Mouse (Mus musculus) midbrain, embryonic 11.5 days (tissue): Measurements from ENCODE around the gene Bnc1. TPM values are rescaled to one million over a fixed set of nuclear protein-coding genes. Genes with fewer than 3 reads are reported as not detected.

ENCODE experiments used
- ATAC-seq: fragments of 200-750 bp; cut with Nextera tagmentation; 2 replicates; pipeline ENCODE4 v1.8.0; 2017; ENCODE audit warnings: moderate TSS enrichment, moderate library complexity; ENCODE audit not compliant: low FRiP score
- DNase-seq: peaks from one replicate; pipeline ENCODE4 v3.0.0; 2015; ENCODE audit warnings: low spot score; ENCODE audit errors: missing footprints
- H3K27ac ChIP-seq: fragments of 300-500 bp; sonication (generic); 2 replicates; pipeline ENCODE4 v1.5.1; 2014; ENCODE audit warnings: low read depth, low read length
- H3K27me3 ChIP-seq: fragments of 300-500 bp; sonication (generic); 2 replicates; pipeline ENCODE4 v1.6.1; 2014; ENCODE audit warnings: mild to moderate bottlenecking, low read length, moderate library complexity, mixed read lengths; ENCODE audit not compliant: control insufficient read depth, insufficient read depth
- H3K36me3 ChIP-seq: fragments of 300-500 bp; sonication (generic); 2 replicates; pipeline ENCODE4 v1.6.1; 2014; ENCODE audit warnings: mild to moderate bottlenecking, low read length, moderate library complexity, mixed read lengths; ENCODE audit not compliant: control insufficient read depth, insufficient read depth
- H3K4me1 ChIP-seq: fragments of 300-500 bp; sonication (generic); 2 replicates; pipeline ENCODE4 v1.6.1; 2014; ENCODE audit warnings: low read length; ENCODE audit not compliant: control insufficient read depth, insufficient read depth
- H3K4me2 ChIP-seq: fragments of 300-500 bp; sonication (generic); 2 replicates; pipeline ENCODE4 v1.6.1; 2014; ENCODE audit warnings: mild to moderate bottlenecking, moderate library complexity
- H3K4me3 ChIP-seq: fragments of 300-500 bp; sonication (generic); 2 replicates; pipeline ENCODE4 v1.5.1; 2014; ENCODE audit warnings: low read depth, low read length
- H3K9ac ChIP-seq: fragments of 300-500 bp; sonication (generic); 2 replicates; pipeline ENCODE4 v1.6.1; 2014; ENCODE audit warnings: low read length
- H3K9me3 ChIP-seq: fragments of 300-500 bp; sonication (generic); 2 replicates; pipeline ENCODE4 v1.6.1; 2016; ENCODE audit warnings: low read length; ENCODE audit not compliant: control insufficient read depth
- WGBS: fragments of 180-500 bp; shearing (Covaris S2); extraction: QIAGEN DNeasy Blood & Tissue Kit; methylation state at CpG from one replicate; pipeline ENCODE4 v1.1.7; 2014; 5-methylcytosine and 5-hydroxymethylcytosine counted together
- polyA plus RNA-seq: library from polyadenylated mRNA; unstranded; fragments of >200 nt; fragmentation: Nextera tagmentation; extraction: Ambion mirVana; gene quantifications from 2 replicates; pipeline ENCODE4 v1.2.1, GENCODE M21; 2014

Bnc1 gene
- polyA plus RNA-seq = 0.32 and 0.44 TPM in 2 replicates

DNA sequence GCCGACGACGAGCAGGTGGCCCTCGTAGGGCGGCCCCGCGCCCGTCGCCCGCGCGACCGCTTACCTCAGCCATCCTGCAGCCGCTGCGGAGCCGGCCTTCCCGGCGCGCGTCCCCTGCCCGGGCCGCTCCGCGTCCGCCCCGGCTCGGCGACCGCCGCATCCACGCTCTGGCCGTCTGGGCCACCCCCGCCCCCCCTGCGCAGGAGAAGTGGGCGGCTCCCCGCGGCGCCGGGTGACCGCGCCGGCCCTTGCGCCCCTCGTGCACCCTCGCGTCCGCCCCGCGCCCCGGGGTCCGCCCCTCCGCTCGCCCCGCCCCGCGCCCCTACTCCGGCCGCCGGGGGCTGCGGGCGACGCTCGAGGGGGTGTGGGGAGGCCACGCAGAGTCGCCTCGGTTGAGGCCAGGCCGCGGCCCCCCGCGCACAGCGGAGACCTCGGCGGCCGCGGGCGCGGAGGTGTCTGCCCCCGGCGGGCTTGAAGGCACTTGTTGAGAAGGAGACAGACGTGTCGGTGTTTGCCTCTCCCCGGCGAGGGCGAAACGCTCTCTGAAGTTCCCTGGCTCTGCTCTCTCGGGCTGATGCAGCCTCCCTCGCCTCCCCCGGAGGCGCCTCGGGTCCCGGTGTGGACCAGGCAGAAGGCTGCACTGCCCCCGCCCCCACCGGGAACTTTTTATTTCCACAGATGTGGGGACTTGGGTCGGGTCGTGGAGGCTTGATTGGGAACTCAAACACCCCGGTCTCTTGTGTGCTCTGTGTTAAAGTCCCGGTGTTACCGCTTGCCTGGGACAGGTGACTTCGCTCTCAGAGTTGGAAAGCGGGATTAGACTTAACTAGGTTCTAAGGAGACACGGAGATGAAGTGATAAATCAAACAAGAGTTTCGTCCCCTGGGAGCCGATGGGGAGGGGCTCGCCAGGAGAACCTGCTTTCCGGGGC is at the start of gene Bnc1:
Gene Bnc1, minus strand, starts transcription at position 162 of the 931 bp plus-strand sequence.
- DNase-seq (peak; percentile 94), ATAC-seq (peak; percentile 78)
- peak within 1 kb of the TSS; percentile 38; the same call in 1 of the 2 replicates for H3K9ac ChIP-seq
- no peaks in the 10 kb centered on the region for H3K36me3 ChIP-seq
- H3K27me3 ChIP-seq = peaks cover 55% of the 10 kb centered on the region
- H3K27ac ChIP-seq = no peak within 1 kb of the TSS
- H3K4me3 ChIP-seq = peak within 1 kb of the TSS; percentile 57
- peaks cover 9% of the 10 kb centered on the region for H3K4me1 ChIP-seq
- WGBS = under 1% methylated on average over 81 of the region's 105 CpGs
- H3K4me2 ChIP-seq = peak within 1 kb of the TSS; percentile 64
- no peaks in the 10 kb centered on the region for H3K9me3 ChIP-seq

GRCm38 (mm10) chr7:82033347-82033746 is 41.3 kb upstream of the Bnc1 start:
- H3K27ac ChIP-seq = no peak overlapping the region
- H3K27me3 ChIP-seq = no peaks in the 10 kb centered on the region
- H3K4me2 ChIP-seq = no peak overlapping the region
- H3K36me3 ChIP-seq = no peaks in the 10 kb centered on the region
- WGBS = 73% methylated on average over 1 of the region's 1 CpGs
- H3K9ac ChIP-seq = no peak overlapping the region
- H3K4me1 ChIP-seq = no peaks in the 10 kb centered on the region
- ATAC-seq (no peak), DNase-seq (no peak)
- no peak overlapping the region for H3K4me3 ChIP-seq
- no peaks in the 10 kb centered on the region for H3K9me3 ChIP-seq

- WGBS = 67% methylated on average over 9 of the region's 9 CpGs
- Histone ChIP-seq H3K4me3 (no peak overlapping the region), H3K4me2 (no peak overlapping the region), H3K9ac (no peak overlapping the region), H3K36me3 (no peaks in the 10 kb centered on the region), H3K27ac (no peak overlapping the region), H3K4me1 (no peaks in the 10 kb centered on the region), H3K9me3 (no peaks in the 10 kb centered on the region), H3K27me3 (no peaks in the 10 kb centered on the region)
- DNase-seq (no peak), ATAC-seq (no peak)
Measured at GRCm38 (mm10) chr7:82029666-82030065, 37.6 kb upstream of the Bnc1 start.

DNA sequence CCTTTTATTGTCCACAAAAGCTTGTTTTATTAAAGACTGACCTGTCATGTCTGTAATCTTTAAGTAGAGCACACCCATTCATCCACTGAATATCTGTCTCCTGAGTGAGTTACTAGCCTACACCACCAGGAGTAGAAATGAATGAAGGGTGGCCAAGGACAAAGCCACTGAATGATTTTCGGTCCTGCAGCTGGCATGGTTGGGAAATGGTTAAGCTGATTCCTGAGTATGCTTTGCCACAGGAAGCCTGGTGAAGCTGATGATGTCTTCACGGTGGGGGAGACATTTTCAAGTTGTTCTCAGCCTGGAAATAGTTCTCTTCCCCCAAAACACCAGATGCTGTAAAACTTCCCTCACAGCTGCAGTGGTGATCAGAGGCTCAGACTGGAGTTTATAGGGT is 33.7 kb upstream of the Bnc1 start:
- H3K4me2 ChIP-seq = no peak overlapping the region
- H3K27me3 ChIP-seq = no peaks in the 10 kb centered on the region
- ATAC-seq = no peak
- H3K9me3 ChIP-seq = no peaks in the 10 kb centered on the region
- H3K9ac ChIP-seq = no peak overlapping the region
- no peak overlapping the region for H3K27ac ChIP-seq
- H3K4me1 ChIP-seq = no peaks in the 10 kb centered on the region
- DNase-seq = no peak
- 76% methylated on average over 2 of the region's 2 CpGs for WGBS
- H3K4me3 ChIP-seq = no peak overlapping the region
- no peaks in the 10 kb centered on the region for H3K36me3 ChIP-seq

GRCm38 (mm10) chr7:82023676-82024075 is 31.6 kb upstream of the Bnc1 start:
- DNase-seq (peak; percentile 33), ATAC-seq (no peak)
- H3K27ac ChIP-seq = no peak overlapping the region
- no peak overlapping the region for H3K4me2 ChIP-seq
- H3K4me3 ChIP-seq = no peak overlapping the region
- no peaks in the 10 kb centered on the region for H3K27me3 ChIP-seq
- WGBS = 90% methylated on average over 2 of the region's 2 CpGs
- no peaks in the 10 kb centered on the region for H3K9me3 ChIP-seq
- H3K4me1 ChIP-seq = no peaks in the 10 kb centered on the region
- no peaks in the 10 kb centered on the region for H3K36me3 ChIP-seq
- no peak overlapping the region for H3K9ac ChIP-seq

DNA sequence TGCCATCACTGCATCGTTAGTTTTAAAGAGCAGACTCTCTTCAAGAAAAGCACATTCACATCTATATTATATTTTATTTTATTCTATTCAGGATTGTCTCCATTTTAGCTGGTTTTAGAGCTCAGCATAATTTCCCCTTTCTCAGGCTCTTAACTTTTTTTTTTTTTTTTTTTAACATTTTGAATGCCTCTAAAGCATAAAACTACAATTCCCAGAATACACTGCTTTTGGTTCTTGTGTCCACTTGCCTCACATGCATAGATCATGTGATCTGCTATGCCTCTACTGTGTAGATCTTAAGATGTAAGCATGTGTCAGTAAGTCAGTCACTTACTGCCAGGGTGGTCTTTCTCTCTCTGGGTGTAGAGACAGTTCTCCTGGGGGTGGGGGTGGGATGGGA is 30.3 kb upstream of the Bnc1 start:
- Histone ChIP-seq H3K4me1 (no peaks in the 10 kb centered on the region), H3K27me3 (no peaks in the 10 kb centered on the region), H3K4me2 (no peak overlapping the region), H3K4me3 (no peak overlapping the region), H3K9ac (no peak overlapping the region), H3K36me3 (no peaks in the 10 kb centered on the region), H3K27ac (no peak overlapping the region), H3K9me3 (no peaks in the 10 kb centered on the region)
- WGBS = 78% methylated on average over 1 of the region's 1 CpGs
- ATAC-seq (no peak), DNase-seq (no peak)

DNA sequence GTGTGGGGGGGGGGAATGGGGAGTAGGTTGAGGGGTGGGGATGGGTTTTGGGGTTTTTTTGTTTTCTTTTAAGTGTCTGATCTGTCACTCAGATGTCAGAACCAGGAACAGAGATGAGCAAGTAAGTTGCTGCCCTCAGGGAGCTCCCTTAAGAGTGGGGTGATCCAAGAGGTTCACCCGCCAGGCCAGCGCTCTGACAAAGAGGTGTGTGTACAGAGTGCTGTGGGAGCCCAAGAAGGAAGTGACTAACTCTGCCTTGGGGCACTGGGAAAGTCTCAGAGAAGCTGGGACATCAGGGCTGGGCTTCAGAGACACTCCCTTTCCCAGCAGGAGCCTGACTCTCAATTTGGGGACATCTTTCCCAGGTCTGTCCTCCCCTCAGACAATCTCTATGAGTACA is 25.9 kb upstream of the Bnc1 start:
- Histone ChIP-seq H3K4me1 (no peaks in the 10 kb centered on the region; the same call in 1 of the 2 replicates), H3K9ac (no peak overlapping the region), H3K9me3 (no peaks in the 10 kb centered on the region), H3K27me3 (no peaks in the 10 kb centered on the region), H3K4me3 (no peak overlapping the region), H3K27ac (no peak overlapping the region), H3K4me2 (no peak overlapping the region), H3K36me3 (no peaks in the 10 kb centered on the region)
- WGBS = 93% methylated on average over 2 of the region's 2 CpGs
- no peak for DNase-seq
- ATAC-seq = no peak

GRCm38 (mm10) chr7:82016751-82017710 is 24.9 kb upstream of the Bnc1 start:
- Histone ChIP-seq H3K9me3 (no peaks in the 10 kb centered on the region), H3K4me3 (no peak overlapping the region), H3K9ac (no peak overlapping the region), H3K4me1 (no peaks in the 10 kb centered on the region; the same call in 1 of the 2 replicates), H3K4me2 (peak overlapping the region; percentile 32), H3K27ac (no peak overlapping the region), H3K27me3 (no peaks in the 10 kb centered on the region), H3K36me3 (no peaks in the 10 kb centered on the region)
- DNase-seq = peak; percentile 88
- ATAC-seq = no peak
- WGBS = 3% methylated on average over 25 of the region's 25 CpGs
